Mouse (Mus musculus) frontal cortex, postnatal 14 days (tissue): ENCODE data around the gene Tbca.
A peak's percentile ranks its signal among the peaks of the same experiment; 100 is the strongest.

Source experiments
- DNase-seq, 2 experiments: peaks; one replicate each; pipeline ENCODE4 v3.0.0; 2022; ENCODE audit warnings: low spot score in 2 of 2

Tbca gene

GRCm38 (mm10) chr13:94877991-94878745, 89.5 kb downstream of the Tbca start:
- DNase-seq = no peak

GRCm38 (mm10) chr13:94881201-94881600, 92.5 kb downstream of the Tbca start:
- DNase-seq = no peak

GRCm38 (mm10) chr13:94882221-94882620, 93.5 kb downstream of the Tbca start:
- DNase-seq = no peak

- DNase-seq = no peak
Measured at GRCm38 (mm10) chr13:94882711-94883145, 94.0 kb downstream of the Tbca start.

GRCm38 (mm10) chr13:94883163-94883965, 94.7 kb downstream of the Tbca start:
- DNase-seq = no peak

GRCm38 (mm10) chr13:94883966-94884960, 95.6 kb downstream of the Tbca start:
- peak in 1 of 2 experiments; percentile 27 for DNase-seq

- DNase-seq = no peak
Measured at GRCm38 (mm10) chr13:94885291-94886235, 96.9 kb downstream of the Tbca start.
